Mouse (Mus musculus): ENCODE data around the gene Lamb1. TPM values are rescaled to one million over a fixed set of nuclear protein-coding genes. Genes with fewer than 3 reads are reported as not detected.

Gene Lamb1
- polyA plus RNA-seq, 1 experiment from 2014 or later, result 42.5 TPM

DNA sequence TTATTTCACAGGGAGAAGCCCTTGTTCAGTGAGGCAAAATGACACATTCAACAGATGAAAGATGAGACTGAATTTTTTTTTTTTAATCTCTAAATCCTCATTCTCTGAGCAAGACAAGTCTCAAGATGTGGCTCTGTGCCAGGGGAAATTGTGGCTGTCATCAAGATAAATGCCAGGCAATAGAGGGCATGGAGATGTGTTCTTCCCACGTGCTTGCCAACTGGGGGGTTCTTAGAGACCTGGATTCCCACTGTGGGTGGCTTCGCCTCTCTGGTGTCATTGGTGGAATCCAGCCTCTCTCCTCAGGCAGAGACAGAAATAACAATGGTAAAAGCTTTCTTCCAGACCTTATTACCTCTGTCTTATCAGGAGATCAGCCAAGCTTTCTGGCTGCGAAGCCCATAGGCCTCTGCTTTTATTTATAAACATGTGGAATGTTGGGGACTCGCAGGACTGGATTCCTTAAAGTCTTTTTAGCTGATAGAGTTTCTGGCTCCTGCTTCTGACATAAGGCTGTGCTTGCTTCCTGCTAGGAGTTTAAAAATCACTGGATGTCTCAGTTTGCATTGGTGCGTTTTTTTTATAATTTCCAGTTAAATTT, 41.1 kb downstream of the Lamb1 start:
- H3K27ac ChIP-seq (replicated peaks), result no peak overlapping the region
- no peak overlapping the region for H3K4me3 ChIP-seq
- no peaks in the 10 kb centered on the region for H3K27me3 ChIP-seq (replicated peaks; ENCODE audit: low read depth, poor library complexity, severe bottlenecking)
- 80% methylated on average over 5 of the region's 5 CpGs for WGBS
- H3K4me1 ChIP-seq, result peaks cover 31% of the 10 kb centered on the region
- no peak for DNase-seq (ENCODE audit: low spot score)
- H3K9me3 ChIP-seq, result no peaks in the 10 kb centered on the region
- H3K36me3 ChIP-seq (replicated peaks), result peaks cover 100% of the 10 kb centered on the region

DNA sequence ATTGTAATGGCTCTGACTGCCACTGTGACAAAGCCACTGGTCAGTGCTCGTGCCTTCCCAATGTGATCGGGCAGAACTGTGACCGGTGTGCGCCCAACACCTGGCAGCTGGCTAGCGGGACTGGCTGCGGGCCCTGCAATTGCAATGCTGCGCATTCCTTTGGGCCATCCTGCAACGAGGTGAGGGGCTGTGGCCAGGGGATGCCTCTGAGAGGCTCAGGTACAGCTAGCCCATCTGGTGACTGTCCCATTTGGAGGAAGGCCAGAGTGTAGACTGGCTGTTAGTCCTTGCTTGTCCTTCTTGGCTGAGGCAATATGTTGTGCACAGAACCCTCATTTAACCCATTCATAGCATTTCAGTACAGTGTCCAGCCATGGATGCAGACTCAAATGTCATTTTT, 42.0 kb downstream of the Lamb1 start:
- no peak overlapping the region; the same call in 1 of the 2 replicates for H3K27ac ChIP-seq (replicated peaks)
- H3K9me3 ChIP-seq, result no peaks in the 10 kb centered on the region
- 93% methylated on average over 8 of the region's 8 CpGs for WGBS
- H3K4me3 ChIP-seq, result no peak overlapping the region
- no peak for DNase-seq (ENCODE audit: low spot score)
- H3K27me3 ChIP-seq (replicated peaks; ENCODE audit: low read depth, poor library complexity, severe bottlenecking), result no peaks in the 10 kb centered on the region
- peaks cover 99% of the 10 kb centered on the region for H3K36me3 ChIP-seq (replicated peaks)
- H3K4me1 ChIP-seq, result peaks cover 26% of the 10 kb centered on the region

DNA sequence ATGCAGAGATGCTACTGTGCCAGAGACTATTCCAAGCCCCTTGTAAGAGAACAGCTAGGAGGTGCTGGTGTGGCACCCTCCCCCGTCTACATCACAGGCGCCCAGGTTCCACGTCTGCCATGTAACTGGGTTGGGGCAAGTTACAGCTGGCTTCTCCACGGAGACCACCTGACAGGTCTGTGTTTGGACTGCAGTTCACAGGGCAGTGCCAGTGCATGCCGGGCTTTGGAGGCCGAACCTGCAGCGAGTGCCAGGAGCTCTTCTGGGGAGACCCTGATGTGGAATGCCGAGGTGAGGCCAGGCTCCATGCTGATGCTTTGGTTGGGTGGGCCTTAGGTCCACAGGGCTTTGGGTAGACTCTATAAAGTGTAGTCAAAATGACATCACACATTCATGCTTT, 42.7 kb downstream of the Lamb1 start:
- Histone ChIP-seq H3K27ac (replicated peaks) (no peak overlapping the region), H3K4me1 (peaks cover 18% of the 10 kb centered on the region), H3K27me3 (replicated peaks; ENCODE audit: low read depth, poor library complexity, severe bottlenecking) (no peaks in the 10 kb centered on the region), H3K36me3 (replicated peaks) (peaks cover 99% of the 10 kb centered on the region), H3K9me3 (no peaks in the 10 kb centered on the region), H3K4me3 (no peak overlapping the region)
- no peak for DNase-seq (ENCODE audit: low spot score)
- WGBS, result 92% methylated on average over 8 of the region's 8 CpGs

DNA sequence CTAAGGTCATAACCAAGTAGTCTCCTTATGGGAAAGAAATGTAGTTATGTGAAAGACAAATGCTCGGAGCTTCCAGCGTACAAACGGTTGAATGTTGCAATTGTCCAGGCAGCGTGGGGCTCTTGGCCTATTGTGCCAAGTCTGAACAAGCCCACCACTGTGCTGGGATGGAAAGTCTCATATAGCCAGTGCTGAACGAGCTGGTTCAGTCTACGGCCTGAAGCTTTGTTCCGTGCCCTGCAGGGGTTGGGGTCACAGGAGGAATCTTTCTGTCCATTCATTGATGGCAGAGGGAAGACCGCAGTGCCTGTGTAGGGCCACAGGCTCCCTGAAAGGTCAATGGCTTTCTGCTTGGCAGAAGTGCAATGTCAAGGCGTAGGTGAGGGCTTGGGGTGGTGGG, 45.7 kb downstream of the Lamb1 start:
- Histone ChIP-seq H3K27me3 (replicated peaks; ENCODE audit: low read depth, poor library complexity, severe bottlenecking) (no peaks in the 10 kb centered on the region), H3K27ac (replicated peaks) (peak overlapping the region; percentile 40; the same call in 1 of the 2 replicates), H3K9me3 (no peaks in the 10 kb centered on the region), H3K36me3 (replicated peaks) (peaks cover 98% of the 10 kb centered on the region), H3K4me3 (no peak overlapping the region), H3K4me1 (peaks cover 16% of the 10 kb centered on the region)
- peak; percentile 33 for DNase-seq (ENCODE audit: low spot score)
- WGBS, result 33% methylated on average over 9 of the region's 9 CpGs

DNA sequence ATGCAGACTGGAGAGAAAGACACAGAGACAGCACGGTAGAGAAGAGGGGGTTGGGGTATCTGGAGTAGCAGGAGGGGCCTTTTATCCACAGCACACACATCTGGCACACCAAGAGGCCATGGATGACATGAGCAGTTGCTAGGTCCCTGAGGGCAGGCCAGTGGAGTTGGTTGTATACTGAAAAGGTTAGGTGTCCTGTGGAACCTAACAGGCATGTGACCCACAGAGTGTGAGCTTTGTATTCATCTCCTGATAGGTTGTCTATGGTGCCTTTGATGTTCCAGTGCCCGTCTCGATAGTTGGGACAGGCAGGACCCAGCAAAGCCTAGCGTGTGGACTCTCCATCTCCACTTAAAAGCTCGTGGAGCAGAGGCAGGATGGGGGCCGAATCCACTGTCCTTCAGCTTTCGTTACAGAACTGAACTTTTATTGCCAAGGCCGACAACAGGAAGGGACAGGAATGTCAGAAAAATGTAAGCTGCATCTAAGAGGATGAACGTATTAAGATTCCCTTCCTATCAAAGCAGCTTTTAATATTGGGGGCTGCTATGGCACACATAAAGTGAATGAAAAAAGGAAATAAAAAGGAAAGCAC, 46.7 kb downstream of the Lamb1 start:
- Histone ChIP-seq H3K4me1 (peaks cover 16% of the 10 kb centered on the region), H3K27ac (replicated peaks) (no peak overlapping the region), H3K9me3 (no peaks in the 10 kb centered on the region), H3K27me3 (replicated peaks; ENCODE audit: low read depth, poor library complexity, severe bottlenecking) (no peaks in the 10 kb centered on the region), H3K4me3 (no peak overlapping the region), H3K36me3 (replicated peaks) (peaks cover 98% of the 10 kb centered on the region)
- 86% methylated on average over 9 of the region's 9 CpGs for WGBS
- no peak for DNase-seq (ENCODE audit: low spot score)

DNA sequence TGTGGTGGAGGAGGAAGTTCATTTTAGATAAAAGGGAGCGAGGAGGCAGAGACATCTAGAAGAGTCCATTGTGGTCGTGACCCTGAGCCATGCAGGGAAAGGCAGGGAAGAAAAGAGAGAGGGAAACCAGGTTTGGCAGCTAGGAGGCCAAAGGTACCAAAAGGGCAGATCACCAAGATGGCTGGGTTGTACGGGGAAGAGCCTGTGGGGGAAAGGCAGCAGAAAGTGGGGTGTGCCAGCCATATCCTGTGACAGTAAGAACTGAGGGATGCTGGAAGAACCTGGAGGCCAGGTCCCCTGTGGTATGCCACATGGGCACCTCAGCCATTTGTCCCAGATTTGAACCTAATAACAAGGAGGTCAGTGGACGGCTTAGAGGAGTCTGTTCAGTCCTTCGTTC, 47.2 kb downstream of the Lamb1 start:
- Histone ChIP-seq H3K27me3 (replicated peaks; ENCODE audit: low read depth, poor library complexity, severe bottlenecking) (no peaks in the 10 kb centered on the region), H3K36me3 (replicated peaks) (peaks cover 98% of the 10 kb centered on the region), H3K9me3 (no peaks in the 10 kb centered on the region), H3K27ac (replicated peaks) (no peak overlapping the region), H3K4me1 (peaks cover 16% of the 10 kb centered on the region), H3K4me3 (no peak overlapping the region)
- DNase-seq (ENCODE audit: low spot score), result no peak
- WGBS, result 91% methylated on average over 5 of the region's 5 CpGs

DNA sequence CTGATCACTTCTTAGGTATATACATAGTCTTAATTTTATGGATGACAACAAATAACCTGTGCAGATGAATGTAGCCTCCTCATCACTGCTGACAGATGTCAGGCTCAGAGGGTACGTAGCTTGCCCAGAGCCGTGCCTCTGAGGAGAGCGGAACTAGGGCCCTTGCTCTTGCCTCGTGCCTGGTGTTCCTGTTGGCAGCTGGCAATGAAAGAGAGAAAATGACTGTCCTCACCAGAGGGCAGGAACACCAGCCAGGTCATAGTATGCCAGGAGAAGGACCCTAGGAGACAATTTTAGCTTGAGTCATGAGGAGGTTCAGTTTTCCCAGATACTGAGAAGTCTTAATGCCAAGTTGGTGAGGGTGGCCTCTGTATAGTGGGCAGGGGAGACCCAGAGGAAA, 48.1 kb downstream of the Lamb1 start:
- WGBS, result 89% methylated on average over 4 of the region's 4 CpGs
- Histone ChIP-seq H3K27ac (replicated peaks) (no peak overlapping the region), H3K9me3 (no peaks in the 10 kb centered on the region), H3K36me3 (replicated peaks) (peaks cover 98% of the 10 kb centered on the region), H3K27me3 (replicated peaks; ENCODE audit: low read depth, poor library complexity, severe bottlenecking) (no peaks in the 10 kb centered on the region), H3K4me1 (peaks cover 16% of the 10 kb centered on the region), H3K4me3 (no peak overlapping the region)
- DNase-seq (ENCODE audit: low spot score), result no peak

DNA sequence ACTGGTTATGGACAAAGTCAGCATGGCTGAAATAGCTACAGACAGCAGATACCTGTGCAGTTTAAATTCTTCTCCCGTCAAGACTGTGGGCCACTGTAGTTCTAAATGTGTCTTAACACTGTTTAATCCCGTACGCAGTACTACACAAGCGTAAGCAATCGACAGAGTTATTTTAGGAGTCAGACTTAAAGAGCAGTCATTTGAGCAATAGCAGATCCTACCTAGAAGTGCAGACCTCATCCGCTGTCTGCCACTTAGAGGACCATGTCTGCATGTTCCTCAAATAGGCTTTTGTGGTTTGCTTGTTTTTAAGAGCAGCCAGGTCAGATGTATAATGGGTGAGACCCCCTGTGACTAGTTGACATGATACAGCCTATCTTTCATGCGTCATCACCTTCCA, 49.3 kb downstream of the Lamb1 start:
- DNase-seq (ENCODE audit: low spot score), result no peak
- H3K4me1 ChIP-seq, result peaks cover 13% of the 10 kb centered on the region
- no peak overlapping the region for H3K27ac ChIP-seq (replicated peaks)
- H3K36me3 ChIP-seq (replicated peaks), result peaks cover 98% of the 10 kb centered on the region
- no peak overlapping the region for H3K4me3 ChIP-seq
- no peaks in the 10 kb centered on the region for H3K27me3 ChIP-seq (replicated peaks; ENCODE audit: low read depth, poor library complexity, severe bottlenecking)
- no peaks in the 10 kb centered on the region for H3K9me3 ChIP-seq
- WGBS, result 93% methylated on average over 7 of the region's 7 CpGs

DNA sequence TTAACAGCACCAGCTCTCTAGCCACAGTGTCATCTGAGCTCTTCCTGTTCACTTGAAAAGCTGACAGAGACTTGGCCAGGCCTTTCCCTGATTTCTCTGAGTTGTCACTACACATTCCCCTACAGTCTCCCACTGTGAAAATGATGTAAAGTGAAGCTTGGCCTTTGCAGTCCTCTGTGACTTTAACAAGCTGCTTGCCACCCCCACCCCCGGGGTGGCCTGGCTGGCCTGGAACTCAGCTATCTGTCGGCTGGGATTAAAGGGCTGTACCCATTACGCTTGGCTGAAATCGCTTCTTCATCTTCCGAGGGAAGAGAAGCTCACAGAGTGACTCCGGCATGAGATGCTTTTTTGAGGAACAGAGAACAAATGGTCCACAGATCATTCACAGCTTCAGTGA, 50.9 kb downstream of the Lamb1 start:
- DNase-seq (ENCODE audit: low spot score), result no peak
- Histone ChIP-seq H3K36me3 (replicated peaks) (peaks cover 93% of the 10 kb centered on the region), H3K9me3 (no peaks in the 10 kb centered on the region), H3K4me3 (no peak overlapping the region), H3K27me3 (replicated peaks; ENCODE audit: low read depth, poor library complexity, severe bottlenecking) (no peaks in the 10 kb centered on the region), H3K27ac (replicated peaks) (no peak overlapping the region), H3K4me1 (peaks cover 16% of the 10 kb centered on the region)
- WGBS, result 74% methylated on average over 6 of the region's 6 CpGs

DNA sequence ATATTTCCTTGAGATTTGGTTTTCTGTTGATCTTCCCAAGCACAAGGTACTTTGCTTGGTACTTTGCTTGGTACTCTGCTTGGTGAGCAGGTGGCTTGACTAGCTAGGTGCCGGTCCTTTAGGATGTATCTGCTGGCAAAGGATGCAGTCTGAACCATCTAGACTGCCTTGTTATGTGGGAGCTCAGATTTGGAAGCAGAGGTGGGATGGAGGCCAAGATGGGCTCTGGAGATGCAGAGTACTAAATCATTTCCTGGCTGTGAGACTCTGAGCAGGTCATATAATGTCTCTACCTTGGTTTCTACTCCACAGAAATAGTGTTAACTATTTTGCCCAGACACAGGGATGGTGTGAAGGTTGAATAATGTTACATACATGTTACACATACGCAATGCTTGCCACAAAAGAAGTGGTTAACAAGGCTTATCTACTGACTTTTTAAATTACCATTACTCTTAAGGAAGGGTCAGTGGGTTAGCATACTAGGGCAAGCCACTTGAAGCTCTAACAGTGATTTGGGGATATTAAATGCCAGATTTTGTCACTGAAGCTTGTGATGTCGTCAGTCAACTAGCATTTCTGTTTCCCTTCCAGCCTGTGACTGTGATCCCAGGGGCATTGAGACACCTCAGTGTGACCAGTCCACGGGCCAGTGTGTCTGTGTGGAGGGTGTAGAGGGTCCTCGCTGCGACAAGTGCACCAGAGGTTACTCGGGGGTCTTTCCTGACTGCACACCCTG, 52.8 kb downstream of the Lamb1 start:
- peak; percentile 3 for DNase-seq (ENCODE audit: low spot score)
- WGBS, result 93% methylated on average over 7 of the region's 7 CpGs

DNA sequence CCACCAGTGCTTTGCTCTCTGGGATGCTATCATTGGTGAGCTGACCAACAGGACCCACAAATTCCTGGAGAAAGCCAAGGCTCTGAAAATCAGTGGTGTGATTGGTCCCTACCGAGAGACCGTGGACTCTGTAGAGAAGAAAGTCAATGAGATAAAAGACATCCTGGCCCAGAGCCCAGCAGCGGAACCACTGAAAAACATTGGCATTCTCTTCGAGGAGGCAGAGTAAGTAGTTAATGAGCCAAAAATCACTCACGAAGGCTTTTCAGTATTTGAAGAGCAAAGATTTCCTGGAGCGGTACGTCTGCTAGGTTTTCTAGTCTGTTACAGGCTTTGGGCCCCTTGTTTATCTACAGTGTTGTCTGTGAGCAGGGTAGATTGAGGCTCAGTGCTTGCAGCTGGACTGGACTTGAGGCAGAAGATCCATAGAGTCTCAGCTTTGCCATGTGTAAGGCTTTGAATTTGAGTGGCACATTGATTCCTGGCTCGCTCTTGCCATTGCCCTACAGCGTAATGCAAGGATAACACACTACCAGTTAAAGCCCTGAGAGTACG, 53.5 kb downstream of the Lamb1 start:
- H3K9me3 ChIP-seq, result no peaks in the 10 kb centered on the region
- H3K4me3 ChIP-seq, result no peak overlapping the region
- no peak overlapping the region for H3K27ac ChIP-seq (replicated peaks)
- WGBS, result 94% methylated on average over 10 of the region's 10 CpGs
- H3K4me1 ChIP-seq, result peaks cover 23% of the 10 kb centered on the region
- no peak for DNase-seq (ENCODE audit: low spot score)
- peaks cover 90% of the 10 kb centered on the region for H3K36me3 ChIP-seq (replicated peaks)
- H3K27me3 ChIP-seq (replicated peaks; ENCODE audit: low read depth, poor library complexity, severe bottlenecking), result no peaks in the 10 kb centered on the region

More for the DNA sequence above, 52.8 kb downstream of the Lamb1 start:
- Histone ChIP-seq H3K9me3 (no peaks in the 10 kb centered on the region), H3K4me1 (peaks cover 23% of the 10 kb centered on the region), H3K27ac (replicated peaks) (no peak overlapping the region), H3K27me3 (replicated peaks; ENCODE audit: low read depth, poor library complexity, severe bottlenecking) (no peaks in the 10 kb centered on the region), H3K4me3 (no peak overlapping the region), H3K36me3 (replicated peaks) (peaks cover 90% of the 10 kb centered on the region)

DNA sequence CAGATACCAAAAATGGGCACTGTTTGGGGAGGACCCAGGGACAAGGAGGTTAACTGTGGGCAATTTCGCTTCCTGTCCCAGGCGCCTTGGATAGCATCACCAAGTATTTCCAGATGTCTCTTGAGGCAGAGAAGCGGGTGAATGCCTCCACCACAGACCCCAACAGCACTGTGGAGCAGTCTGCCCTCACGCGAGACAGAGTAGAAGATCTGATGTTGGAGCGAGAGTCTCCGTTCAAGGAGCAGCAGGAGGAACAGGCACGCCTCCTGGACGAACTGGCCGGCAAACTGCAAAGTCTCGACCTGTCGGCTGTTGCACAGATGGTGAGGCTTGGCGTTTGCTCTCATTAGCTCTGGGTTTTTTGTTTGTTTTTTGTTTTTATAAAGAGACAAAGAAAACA, 55.8 kb downstream of the Lamb1 start:
- peak overlapping the region; percentile 66 for H3K27ac ChIP-seq (replicated peaks)
- peak; percentile 64 for DNase-seq (ENCODE audit: low spot score)
- WGBS, result 44% methylated on average over 13 of the region's 13 CpGs
- no peaks in the 10 kb centered on the region for H3K27me3 ChIP-seq (replicated peaks; ENCODE audit: low read depth, poor library complexity, severe bottlenecking)
- H3K4me1 ChIP-seq, result peaks cover 23% of the 10 kb centered on the region
- H3K36me3 ChIP-seq (replicated peaks), result peaks cover 91% of the 10 kb centered on the region
- no peaks in the 10 kb centered on the region for H3K9me3 ChIP-seq
- peak overlapping the region; percentile 21; the same call in 1 of the 2 replicates for H3K4me3 ChIP-seq

Measured in embryonic facial prominence, embryonic 10.5 days (tissue).